Mouse (Mus musculus) liver, adult 2 months (tissue): ENCODE measurements around the gene Phc1. TPM values are rescaled to one million over a fixed set of nuclear protein-coding genes. Genes with fewer than 3 reads are reported as not detected.

ENCODE experiments used
- DNase-seq: peaks from one replicate; pipeline ENCODE4 v3.0.0-alpha.2; 2011; ENCODE audit warnings: low read depth, low spot score; ENCODE audit errors: extremely low read depth
- H3K27ac ChIP-seq: fragments of 200-500 bp; replicated peaks from 2 replicates; pipeline ENCODE4 v1.5.1; 2012; ENCODE audit warnings: low read depth, mild to moderate bottlenecking, control low read depth, inconsistent platforms, low read length; ENCODE audit not compliant: insufficient read depth
- H3K27me3 ChIP-seq: fragments of 200-500 bp; 2 replicates; pipeline ENCODE4 v1.6.1; 2012; ENCODE audit warnings: mild to moderate bottlenecking, moderate library complexity, low read length, inconsistent platforms; ENCODE audit not compliant: control insufficient read depth, insufficient read depth
- H3K36me3 ChIP-seq: fragments of 200-500 bp; 2 replicates; pipeline ENCODE4 v1.6.1; 2012; ENCODE audit warnings: low read length, inconsistent platforms; ENCODE audit not compliant: control insufficient read depth, insufficient read depth
- H3K4me1 ChIP-seq: fragments of 200-500 bp; 2 replicates; pipeline ENCODE4 v1.6.1; 2011; ENCODE audit warnings: low read length; ENCODE audit not compliant: control insufficient read depth, insufficient read depth
- H3K4me3 ChIP-seq: fragments of 200-500 bp; 2 replicates; pipeline ENCODE4 v1.5.1; 2011; ENCODE audit warnings: low read depth, mild to moderate bottlenecking, control low read depth, low read length, moderate library complexity; ENCODE audit not compliant: insufficient read depth
- H3K79me2 ChIP-seq: fragments of 200-500 bp; 2 replicates; pipeline ENCODE4 v1.6.1; 2012; ENCODE audit warnings: inconsistent platforms, mild to moderate bottlenecking, low read length, moderate library complexity; ENCODE audit not compliant: control insufficient read depth, insufficient read depth
- H3K9ac ChIP-seq: fragments of 200-500 bp; 2 replicates; pipeline ENCODE4 v1.6.1; 2012; ENCODE audit warnings: low read depth, mild to moderate bottlenecking, control low read depth, inconsistent platforms, low read length
- CTCF ChIP-seq: fragments of 200-500 bp; IDR thresholded peaks from 2 replicates; pipeline ENCODE4 v1.5.1; 2011; ENCODE audit warnings: low read depth, low read length, control low read depth
- POLR2A ChIP-seq: fragments of 200-500 bp; IDR thresholded peaks from 2 replicates; pipeline ENCODE4 v1.6.1; 2011; ENCODE audit warnings: low read length, control low read depth; ENCODE audit not compliant: insufficient read depth; ENCODE audit errors: extremely low read depth
- WGBS: fragments of 180-500 bp; shearing (Covaris S2); methylation state at CpG from one replicate; pipeline ENCODE4 v1.1.7; 2018; 5-methylcytosine and 5-hydroxymethylcytosine counted together
- polyA plus RNA-seq: library from polyadenylated mRNA; depleted of rRNA; stranded (reverse); fragments of >200 nt; gene quantifications from 2 replicates; pipeline ENCODE4 v1.2.3, GENCODE M21; 2012
- total RNA-seq: library from RNA; depleted of rRNA; stranded (reverse); fragments of >200 nt; gene quantifications from 2 replicates; pipeline ENCODE4 v1.2.3, GENCODE M21; 2014

The Phc1 gene
- total and polyA plus RNA-seq, 2 experiments: 0.74 to 2.7 TPM

- Histone ChIP-seq H3K4me3 (no peak overlapping the region), H3K9ac (no peak overlapping the region), H3K79me2 (no peaks in the 10 kb centered on the region), H3K4me1 (no peaks in the 10 kb centered on the region), H3K36me3 (no peaks in the 10 kb centered on the region), H3K27me3 (peaks cover 2% of the 10 kb centered on the region; the same call in 1 of the 2 replicates), H3K27ac (no peak overlapping the region)
- no peak for DNase-seq
- TF ChIP-seq POLR2A (no peak), CTCF (no peak)
- WGBS: 80% methylated on average over 2 of the region's 2 CpGs
Measured at GRCm38 (mm10) chr6:122292184-122292583, 48.2 kb downstream of the Phc1 start.

GRCm38 (mm10) chr6:122291735-122292134 is 48.6 kb downstream of the Phc1 start:
- no peaks in the 10 kb centered on the region for H3K79me2 ChIP-seq
- H3K9ac ChIP-seq: no peak overlapping the region
- no peaks in the 10 kb centered on the region for H3K36me3 ChIP-seq
- DNase-seq: no peak
- no peak overlapping the region for H3K27ac ChIP-seq
- H3K4me3 ChIP-seq: no peak overlapping the region
- no peaks in the 10 kb centered on the region for H3K4me1 ChIP-seq
- TF ChIP-seq CTCF (no peak), POLR2A (no peak)
- peaks cover 2% of the 10 kb centered on the region; the same call in 1 of the 2 replicates for H3K27me3 ChIP-seq
- 68% methylated on average over 3 of the region's 3 CpGs for WGBS

GRCm38 (mm10) chr6:122291264-122291663 is 49.1 kb downstream of the Phc1 start:
- no peak for TF ChIP-seq CTCF
- no peak for TF ChIP-seq POLR2A
- Histone ChIP-seq H3K79me2 (no peaks in the 10 kb centered on the region), H3K27me3 (peaks cover 2% of the 10 kb centered on the region; the same call in 1 of the 2 replicates), H3K36me3 (no peaks in the 10 kb centered on the region), H3K9ac (no peak overlapping the region), H3K4me3 (no peak overlapping the region), H3K27ac (no peak overlapping the region), H3K4me1 (no peaks in the 10 kb centered on the region)
- no peak for DNase-seq
- WGBS: 80% methylated on average over 2 of the region's 2 CpGs

GRCm38 (mm10) chr6:122290253-122290652 is 50.1 kb downstream of the Phc1 start:
- no peak for DNase-seq
- Histone ChIP-seq H3K27me3 (peaks cover 2% of the 10 kb centered on the region; the same call in 1 of the 2 replicates), H3K27ac (no peak overlapping the region), H3K9ac (no peak overlapping the region), H3K79me2 (no peaks in the 10 kb centered on the region), H3K4me1 (no peaks in the 10 kb centered on the region), H3K4me3 (no peak overlapping the region), H3K36me3 (no peaks in the 10 kb centered on the region)
- TF ChIP-seq POLR2A (no peak), CTCF (no peak)
- 50% methylated on average over 3 of the region's 3 CpGs for WGBS

- Histone ChIP-seq H3K27ac (no peak overlapping the region), H3K4me3 (no peak overlapping the region), H3K79me2 (no peaks in the 10 kb centered on the region), H3K4me1 (no peaks in the 10 kb centered on the region), H3K36me3 (no peaks in the 10 kb centered on the region), H3K27me3 (no peaks in the 10 kb centered on the region), H3K9ac (no peak overlapping the region)
- TF ChIP-seq POLR2A: no peak
- no peak for TF ChIP-seq CTCF
- 79% methylated on average over 1 of the region's 1 CpGs for WGBS
- no peak for DNase-seq
Measured at GRCm38 (mm10) chr6:122289313-122289712, 51.0 kb downstream of the Phc1 start.

- Histone ChIP-seq H3K36me3 (no peaks in the 10 kb centered on the region), H3K4me1 (no peaks in the 10 kb centered on the region), H3K79me2 (no peaks in the 10 kb centered on the region), H3K4me3 (no peak overlapping the region), H3K27me3 (no peaks in the 10 kb centered on the region), H3K27ac (no peak overlapping the region), H3K9ac (no peak overlapping the region)
- WGBS: 23% methylated on average over 1 of the region's 1 CpGs
- no peak for DNase-seq
- TF ChIP-seq CTCF: no peak
- no peak for TF ChIP-seq POLR2A
Measured at GRCm38 (mm10) chr6:122288263-122288662, 52.1 kb downstream of the Phc1 start.
